Mouse (Mus musculus) liver, embryonic 15.5 days (tissue): ENCODE data around the gene Gatd1. TPM values are rescaled to one million over a fixed set of nuclear protein-coding genes. Genes with fewer than 3 reads are reported as not detected.
"Not testable (repeated sequence)": the region's sequence is repeated elsewhere in the genome, so short reads cannot be mapped to it uniquely, and the experiment has no call there.

ENCODE experiments used
- ATAC-seq: fragments of 200-750 bp; cut with Nextera tagmentation; 2 replicates; pipeline ENCODE4 v1.8.0; 2017; ENCODE audit warnings: moderate number of reproducible peaks, mild to moderate bottlenecking, moderate library complexity; ENCODE audit not compliant: insufficient read depth
- H3K27ac ChIP-seq: fragments of 300-500 bp; sonication (generic); replicated peaks from 2 replicates; pipeline ENCODE4 v1.5.1; 2015; ENCODE audit warnings: mild to moderate bottlenecking, inconsistent platforms
- H3K27me3 ChIP-seq: fragments of 300-500 bp; sonication (generic); 2 replicates; pipeline ENCODE4 v1.6.1; 2015; ENCODE audit warnings: mild to moderate bottlenecking, inconsistent platforms
- H3K36me3 ChIP-seq: fragments of 300-500 bp; sonication (generic); replicated peaks from 2 replicates; pipeline ENCODE4 v1.6.1; 2015; ENCODE audit warnings: moderate library complexity, mild to moderate bottlenecking, inconsistent platforms
- H3K4me1 ChIP-seq: fragments of 300-500 bp; sonication (generic); replicated peaks from 2 replicates; pipeline ENCODE4 v1.6.1; 2015; ENCODE audit warnings: inconsistent platforms
- H3K4me2 ChIP-seq: fragments of 300-500 bp; sonication (generic); 2 replicates; pipeline ENCODE4 v1.6.1; 2015; ENCODE audit warnings: moderate library complexity, mild to moderate bottlenecking, inconsistent platforms
- H3K4me3 ChIP-seq: fragments of 300-500 bp; sonication (generic); replicated peaks from 2 replicates; pipeline ENCODE4 v1.5.1; 2015; ENCODE audit warnings: mild to moderate bottlenecking, inconsistent platforms
- H3K9ac ChIP-seq: fragments of 300-500 bp; sonication (generic); 2 replicates; pipeline ENCODE4 v1.6.1; 2015; ENCODE audit warnings: moderate library complexity, mild to moderate bottlenecking, inconsistent platforms
- H3K9me3 ChIP-seq: fragments of 300-500 bp; sonication (generic); replicated peaks from 2 replicates; pipeline ENCODE4 v1.6.1; 2016; ENCODE audit warnings: inconsistent platforms
- WGBS: fragments of 180-500 bp; shearing (Covaris S2); methylation state at CpG from one replicate; pipeline ENCODE4 v1.1.7; 2015; ENCODE audit warnings: mixed read lengths; ENCODE audit not compliant: insufficient replicate concordance; 5-methylcytosine and 5-hydroxymethylcytosine counted together
- polyA plus RNA-seq: library from polyadenylated mRNA; unstranded; fragments of >200 nt; fragmentation: Nextera tagmentation; extraction: Ambion mirVana; gene quantifications from 2 replicates; pipeline ENCODE4 v1.2.1, GENCODE M21; 2015

The Gatd1 gene
- polyA plus RNA-seq, 1 experiment from 2014 or later = 15.7 TPM

- WGBS = 2% methylated on average over 23 of the region's 23 CpGs
These were observed 41.8 kb upstream of the Gatd1 start for GRCm38 (mm10) chr7:141455610-141456314.

DNA sequence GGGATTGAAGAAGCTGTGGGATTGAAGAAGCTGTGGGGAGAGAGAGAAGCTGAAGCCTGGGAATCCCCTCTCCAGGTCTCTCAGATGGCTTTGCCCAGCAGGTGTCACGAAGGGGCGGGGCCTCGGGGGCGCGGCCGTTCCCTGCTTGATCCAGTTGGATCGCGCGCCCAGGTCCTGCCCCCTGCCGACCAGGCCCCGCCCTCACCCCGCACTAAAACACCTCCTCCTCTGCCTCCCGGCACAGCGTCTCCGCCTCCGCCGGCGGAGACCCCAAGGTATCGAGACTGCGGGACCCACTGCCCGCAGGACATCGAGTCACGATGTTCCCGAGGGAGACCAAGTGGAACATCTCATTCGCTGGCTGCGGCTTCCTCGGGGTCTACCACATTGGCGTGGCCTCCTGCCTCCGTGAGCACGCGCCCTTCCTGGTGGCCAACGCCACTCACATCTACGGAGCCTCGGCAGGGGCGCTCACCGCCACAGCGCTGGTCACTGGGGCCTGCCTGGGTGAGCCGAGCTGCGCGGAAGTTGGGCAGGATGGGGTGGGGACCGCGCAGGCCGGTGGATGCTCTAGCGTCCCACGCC is 41.1 kb upstream of the Gatd1 start, which contains the start of gene Pnpla2:
Pnpla2 (plus strand) TSS at position 232 of the 585 bp plus-strand sequence.
- no peaks in the 10 kb centered on the region for H3K9me3 ChIP-seq
- H3K27me3 ChIP-seq = peaks cover 14% of the 10 kb centered on the region
- peak within 1 kb of the TSS; percentile 89 for H3K27ac ChIP-seq
- H3K4me3 ChIP-seq = peak within 1 kb of the TSS; percentile 78
- peaks cover 63% of the 10 kb centered on the region for H3K4me1 ChIP-seq
- WGBS = under 1% methylated on average over 45 of the region's 45 CpGs
- H3K36me3 ChIP-seq = peaks cover 35% of the 10 kb centered on the region
- peak within 1 kb of the TSS; percentile 71 for H3K9ac ChIP-seq
- peak; percentile 88 for ATAC-seq
- H3K4me2 ChIP-seq = peak within 1 kb of the TSS; percentile 99

More at GRCm38 (mm10) chr7:141455610-141456314, 41.8 kb upstream of the Gatd1 start:
- H3K36me3 ChIP-seq = peaks cover 28% of the 10 kb centered on the region
- H3K4me1 ChIP-seq = peaks cover 56% of the 10 kb centered on the region
- H3K27me3 ChIP-seq = peaks cover 21% of the 10 kb centered on the region
- H3K9me3 ChIP-seq = no peaks in the 10 kb centered on the region
- ATAC-seq = peak; percentile 17
- peak overlapping the region; percentile 78 for H3K4me3 ChIP-seq
- H3K4me2 ChIP-seq = peak overlapping the region; percentile 99
- H3K9ac ChIP-seq = peak overlapping the region; percentile 71
- peak overlapping the region; percentile 89 for H3K27ac ChIP-seq

DNA sequence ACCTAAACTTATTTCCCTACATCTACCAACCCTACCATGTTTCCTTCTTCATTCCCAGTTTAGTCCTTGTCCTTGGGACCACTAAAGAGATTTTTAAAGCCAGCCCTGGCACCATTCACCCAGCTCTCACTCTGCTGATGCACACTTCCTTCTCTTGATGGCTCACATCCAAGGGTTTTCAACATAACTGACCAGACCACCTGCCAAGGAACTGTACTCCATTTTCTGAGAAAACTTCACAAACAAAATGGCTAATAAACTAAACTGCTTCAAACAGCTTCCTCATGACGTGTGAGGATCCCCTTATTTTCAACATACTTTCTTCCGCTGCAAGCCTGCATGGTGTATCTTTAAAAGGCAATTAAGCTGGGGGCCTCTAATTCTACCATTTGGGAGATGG is 39.7 kb upstream of the Gatd1 start:
- H3K9me3 ChIP-seq = no peaks in the 10 kb centered on the region
- H3K27ac ChIP-seq = 0 out of 2 replicates have a peak overlapping the region, but pooled peaks have one; percentile 38
- ATAC-seq = no peak
- peaks cover 74% of the 10 kb centered on the region for H3K4me1 ChIP-seq
- no peak overlapping the region for H3K4me3 ChIP-seq
- no peak overlapping the region for H3K4me2 ChIP-seq
- no peak overlapping the region for H3K9ac ChIP-seq
- WGBS = 65% methylated on average over 2 of the region's 2 CpGs
- H3K36me3 ChIP-seq = peaks cover 38% of the 10 kb centered on the region
- no peaks in the 10 kb centered on the region for H3K27me3 ChIP-seq

GRCm38 (mm10) chr7:141451928-141452327 is 38.0 kb upstream of the Gatd1 start:
- H3K4me1 ChIP-seq = peaks cover 78% of the 10 kb centered on the region
- no peak for ATAC-seq

DNA sequence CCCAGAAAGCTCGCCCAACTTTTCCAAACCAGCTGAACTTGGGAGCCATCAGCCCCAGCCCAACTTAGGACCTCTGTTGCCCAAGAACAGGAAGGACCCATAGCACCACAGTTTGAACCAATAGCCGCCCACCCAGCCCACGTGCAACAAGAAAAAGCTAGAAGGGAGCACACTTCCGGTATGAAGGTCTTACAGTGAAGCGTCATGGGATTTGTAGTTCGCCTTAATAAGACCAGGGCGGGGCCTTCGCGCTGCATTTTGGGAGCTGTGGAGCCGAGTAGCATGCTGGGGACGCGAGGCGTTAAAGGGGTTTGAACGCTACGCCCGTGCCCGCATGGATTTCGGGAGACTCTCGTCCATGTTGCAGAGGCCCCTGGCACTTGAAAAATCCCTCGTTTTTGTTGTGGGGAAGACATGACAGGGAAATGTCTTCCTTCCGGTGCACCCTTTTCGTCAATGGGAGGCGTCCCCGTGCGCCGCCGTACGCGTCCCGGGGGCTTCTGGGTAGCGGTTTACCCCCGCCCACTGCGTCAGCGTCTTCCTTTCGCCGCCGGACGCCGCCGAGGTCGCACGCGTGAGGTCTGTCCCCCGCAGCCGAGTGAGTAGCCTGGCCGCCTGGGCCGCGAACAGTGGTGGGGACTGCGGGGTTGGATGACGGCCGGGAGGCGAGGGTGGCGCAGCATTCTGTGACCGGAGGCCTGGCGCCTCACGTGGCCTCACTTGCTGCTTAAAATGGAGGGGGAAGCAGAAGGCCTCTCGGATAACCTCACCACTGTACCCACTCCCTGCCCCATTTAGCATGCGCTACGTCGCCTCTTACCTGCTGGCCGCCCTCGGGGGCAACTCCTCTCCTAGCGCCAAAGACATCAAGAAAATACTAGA is 33.4 kb upstream of the Gatd1 start, which contains the start of gene Rplp2:
Rplp2 (plus strand) TSS at position 261 of the 882 bp plus-strand sequence.
- Histone ChIP-seq H3K9ac (peak within 1 kb of the TSS; percentile 80), H3K9me3 (no peaks in the 10 kb centered on the region), H3K36me3 (peaks cover 42% of the 10 kb centered on the region), H3K4me3 (peak within 1 kb of the TSS; percentile 77), H3K4me1 (peaks cover 82% of the 10 kb centered on the region), H3K27ac (peak within 1 kb of the TSS; percentile 85), H3K27me3 (no peaks in the 10 kb centered on the region), H3K4me2 (peak within 1 kb of the TSS; percentile 80)
- under 1% methylated on average over 63 of the region's 63 CpGs for WGBS
- peak; percentile 86 for ATAC-seq

More at GRCm38 (mm10) chr7:141451928-141452327, 38.0 kb upstream of the Gatd1 start:
- Histone ChIP-seq H3K9me3 (no peaks in the 10 kb centered on the region), H3K36me3 (peaks cover 41% of the 10 kb centered on the region), H3K27ac (0 out of 2 replicates have a peak overlapping the region, but pooled peaks have one; percentile 29), H3K4me3 (no peak overlapping the region), H3K27me3 (no peaks in the 10 kb centered on the region), H3K9ac (no peak overlapping the region), H3K4me2 (no peak overlapping the region)

DNA sequence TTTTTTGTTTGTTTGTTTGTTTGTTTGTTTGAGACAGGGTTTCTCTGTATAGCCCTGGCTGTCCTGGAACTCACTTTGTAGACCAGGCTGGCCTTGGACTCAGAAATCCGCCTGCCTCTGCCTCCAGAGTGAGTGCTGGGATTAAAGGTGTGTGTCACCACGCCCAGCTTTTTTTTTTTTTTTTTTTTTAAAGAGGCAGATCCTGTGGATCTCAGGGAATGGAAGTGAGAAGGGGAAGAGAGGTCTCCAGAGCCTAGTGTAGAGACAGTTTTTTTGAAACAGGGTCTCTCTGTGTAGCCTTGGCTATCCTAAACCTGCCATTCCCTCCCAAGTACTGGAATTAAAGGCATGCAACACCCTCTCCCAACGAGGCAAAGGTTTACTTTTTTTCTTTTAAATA is 32.4 kb upstream of the Gatd1 start:
- ATAC-seq, H3K27me3 ChIP-seq, H3K9me3 ChIP-seq, H3K27ac ChIP-seq: not testable (repeated sequence)
- H3K9ac ChIP-seq = 0 out of 2 replicates have a peak overlapping the region, but pooled peaks have one; percentile 80
- peaks cover 41% of the 10 kb centered on the region for H3K36me3 ChIP-seq
- H3K4me1 ChIP-seq = peaks cover 83% of the 10 kb centered on the region
- peak overlapping the region; percentile 80 for H3K4me2 ChIP-seq
- peak overlapping the region; percentile 77 for H3K4me3 ChIP-seq
- WGBS = 70% methylated on average over 3 of the region's 3 CpGs

- peak; percentile 60 for ATAC-seq
- H3K9me3 ChIP-seq = no peaks in the 10 kb centered on the region
- peak within 1 kb of the TSS; percentile 82 for H3K27ac ChIP-seq
- WGBS = under 1% methylated on average over 25 of the region's 25 CpGs
- peak within 1 kb of the TSS; percentile 94 for H3K4me2 ChIP-seq
- peak within 1 kb of the TSS; percentile 68 for H3K4me3 ChIP-seq
- peaks cover 70% of the 10 kb centered on the region for H3K4me1 ChIP-seq
- peaks cover 41% of the 10 kb centered on the region for H3K36me3 ChIP-seq
- H3K27me3 ChIP-seq = no peaks in the 10 kb centered on the region
- peak within 1 kb of the TSS; percentile 75 for H3K9ac ChIP-seq
These were observed 29.9 kb upstream of the Gatd1 start, which contains the start of gene Pidd1 for GRCm38 (mm10) chr7:141443828-141444237. Gene Pidd1, minus strand, starts transcription at chr7:141444025.

GRCm38 (mm10) chr7:141443081-141443821 is 29.3 kb upstream of the Gatd1 start:
- Histone ChIP-seq H3K27ac (peak overlapping the region; percentile 82), H3K4me1 (peaks cover 68% of the 10 kb centered on the region), H3K27me3 (no peaks in the 10 kb centered on the region), H3K36me3 (peaks cover 42% of the 10 kb centered on the region), H3K4me3 (peak overlapping the region; percentile 68), H3K9me3 (no peaks in the 10 kb centered on the region), H3K4me2 (peak overlapping the region; percentile 94), H3K9ac (peak overlapping the region; percentile 75)
- ATAC-seq = no peak; the same call in none of the 2 replicates
- 20% methylated on average over 12 of the region's 12 CpGs for WGBS

DNA sequence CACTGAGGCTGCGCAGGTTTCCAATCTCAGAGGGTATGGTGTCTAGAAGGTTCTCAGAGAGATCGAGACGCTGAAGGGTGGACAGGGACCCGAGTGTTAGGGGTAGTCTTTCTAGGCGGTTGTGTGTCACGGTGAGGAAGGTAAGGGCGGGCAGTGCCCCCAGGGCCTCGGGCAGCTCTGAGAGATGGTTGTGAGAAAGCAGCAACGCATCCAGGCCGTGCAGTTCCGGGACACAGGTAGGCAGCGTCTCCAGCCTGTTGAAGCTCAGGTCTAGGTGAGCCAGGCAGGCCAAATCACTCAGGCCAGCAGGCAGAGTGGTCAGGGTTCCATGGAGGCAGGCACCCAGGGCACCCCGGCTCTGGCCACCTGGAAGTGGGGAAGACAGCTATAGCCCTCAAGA is 28.3 kb upstream of the Gatd1 start:
- peak overlapping the region; percentile 68 for H3K4me3 ChIP-seq
- H3K27me3 ChIP-seq = no peaks in the 10 kb centered on the region
- H3K4me1 ChIP-seq = peaks cover 74% of the 10 kb centered on the region
- ATAC-seq = no peak
- peaks cover 47% of the 10 kb centered on the region for H3K36me3 ChIP-seq
- H3K4me2 ChIP-seq = peak overlapping the region; percentile 94
- WGBS = 86% methylated on average over 13 of the region's 13 CpGs
- H3K9me3 ChIP-seq = no peaks in the 10 kb centered on the region
- H3K9ac ChIP-seq = peak overlapping the region; percentile 75
- peak overlapping the region; percentile 82; the same call in 1 of the 2 replicates for H3K27ac ChIP-seq

- WGBS = 86% methylated on average over 9 of the region's 9 CpGs
- Histone ChIP-seq H3K9me3 (no peaks in the 10 kb centered on the region), H3K4me3 (peak overlapping the region; percentile 68; the same call in 1 of the 2 replicates), H3K27me3 (no peaks in the 10 kb centered on the region), H3K9ac (no peak overlapping the region; the same call in 1 of the 2 replicates), H3K4me1 (peaks cover 75% of the 10 kb centered on the region), H3K27ac (no peak overlapping the region), H3K4me2 (peak overlapping the region; percentile 94), H3K36me3 (peaks cover 47% of the 10 kb centered on the region)
- no peak for ATAC-seq
These were observed 27.5 kb upstream of the Gatd1 start for GRCm38 (mm10) chr7:141441460-141441859.
